Mouse (Mus musculus) olfactory bulb, adult 2 months (tissue): ENCODE data around the gene Cwc22.

Experiments
- CTCF ChIP-seq: fragments of 200-500 bp; IDR thresholded peaks from 2 replicates; pipeline ENCODE4 v1.5.1; 2012; ENCODE audit warnings: low read depth, mild to moderate bottlenecking, low read length, moderate library complexity; ENCODE audit not compliant: insufficient read depth
- POLR2A ChIP-seq: fragments of 200-500 bp; IDR thresholded peaks from 2 replicates; pipeline ENCODE4 v1.6.1; 2012; ENCODE audit warnings: mild to moderate bottlenecking, low read depth, low read length, moderate library complexity; ENCODE audit not compliant: insufficient read depth

DNA sequence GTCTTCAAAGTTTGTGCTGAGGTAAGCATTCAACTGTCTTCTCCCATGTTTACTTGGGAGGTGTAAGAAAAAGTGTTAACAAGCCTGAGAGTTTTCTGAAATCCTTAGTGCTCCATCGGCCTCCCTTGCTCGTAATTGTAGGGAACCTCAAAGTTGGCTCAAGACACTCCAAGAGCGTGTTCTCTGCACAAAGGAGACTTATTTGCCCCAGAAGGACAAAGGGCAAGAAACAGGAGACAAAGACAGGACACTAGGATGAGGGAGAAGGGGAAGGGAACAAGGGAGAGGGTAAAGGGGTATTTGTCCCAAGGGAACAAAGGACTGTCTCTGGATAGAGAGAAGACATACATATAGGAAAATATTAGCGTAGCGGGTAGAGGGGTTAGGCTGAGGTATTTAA, 1.9 kb downstream of the Cwc22 start:
- TF ChIP-seq CTCF (no peak), POLR2A (no peak)
